Mouse (Mus musculus) layer of hippocampus, adult 9-10 months (tissue): ENCODE results near the gene Prrxl1.
A peak's percentile ranks its signal among the peaks of the same experiment; 100 is the strongest.

Experiments used
- DNase-seq: peaks from one replicate; pipeline ENCODE4 v3.0.0; 2022; ENCODE audit warnings: low spot score

The Prrxl1 gene

GRCm38 (mm10) chr14:32599290-32600041 lies at the start of gene Prrxl1:
TSS of gene Prrxl1 (plus strand) at chr14:32599407.
- no peak for DNase-seq

- no peak for DNase-seq
Observed at GRCm38 (mm10) chr14:32551854-32552253, 47.4 kb upstream of the Prrxl1 start.

- no peak for DNase-seq
Observed at GRCm38 (mm10) chr14:32553198-32553903, 45.9 kb upstream of the Prrxl1 start.

GRCm38 (mm10) chr14:32554860-32555526 lies 44.2 kb upstream of the Prrxl1 start:
- no peak for DNase-seq

GRCm38 (mm10) chr14:32561428-32561827 lies 37.8 kb upstream of the Prrxl1 start:
- no peak for DNase-seq

- no peak for DNase-seq
Observed at GRCm38 (mm10) chr14:32563661-32564060, 35.5 kb upstream of the Prrxl1 start.

- DNase-seq = no peak
Observed at GRCm38 (mm10) chr14:32572519-32572918, 26.7 kb upstream of the Prrxl1 start.

- no peak for DNase-seq
Observed at GRCm38 (mm10) chr14:32578420-32578819, 20.8 kb upstream of the Prrxl1 start.

GRCm38 (mm10) chr14:32583696-32584095 lies 15.5 kb upstream of the Prrxl1 start:
- no peak for DNase-seq

- DNase-seq = peak; percentile 72
Observed at GRCm38 (mm10) chr14:32587013-32587784, 12.0 kb upstream of the Prrxl1 start.

GRCm38 (mm10) chr14:32590377-32590776 lies 8.8 kb upstream of the Prrxl1 start:
- no peak for DNase-seq

- DNase-seq = no peak
Observed at GRCm38 (mm10) chr14:32597232-32598231, 1.7 kb upstream of the Prrxl1 start.

- DNase-seq = no peak
Observed at GRCm38 (mm10) chr14:32598437-32599219, 579 bp upstream of the Prrxl1 start.

GRCm38 (mm10) chr14:32600110-32600509 lies 903 bp downstream of the Prrxl1 start:
- no peak for DNase-seq

- DNase-seq = no peak
Observed at GRCm38 (mm10) chr14:32605508-32605907, 6.3 kb downstream of the Prrxl1 start.

- no peak for DNase-seq
Observed at GRCm38 (mm10) chr14:32606316-32606715, 7.1 kb downstream of the Prrxl1 start.

- no peak for DNase-seq
Observed at GRCm38 (mm10) chr14:32609392-32609791, 10.2 kb downstream of the Prrxl1 start.

- DNase-seq = no peak
Observed at GRCm38 (mm10) chr14:32617253-32617652, 18.0 kb downstream of the Prrxl1 start.

GRCm38 (mm10) chr14:32624245-32624644 lies 25.0 kb downstream of the Prrxl1 start:
- no peak for DNase-seq

GRCm38 (mm10) chr14:32624811-32625210 lies 25.6 kb downstream of the Prrxl1 start:
- DNase-seq = no peak
